Mouse (Mus musculus): ENCODE data around the gene Cap1. TPM values are rescaled to one million over a fixed set of nuclear protein-coding genes. Genes with fewer than 3 reads are reported as not detected.

The Cap1 gene
- polyA plus RNA-seq, 2 experiments = 68.0 to 95.8 TPM

GRCm38 (mm10) chr4:122848150-122848621 is 37.7 kb downstream of the Cap1 start:
- Histone ChIP-seq H3K27me3 (ENCODE audit: control insufficient read depth, insufficient read depth, low read length) (no peaks in the 10 kb centered on the region), H3K4me3 (replicated peaks; ENCODE audit: low read length) (no peak overlapping the region), H3K36me3 (ENCODE audit: control insufficient read depth, insufficient read depth, low read length) (peaks cover 58% of the 10 kb centered on the region), H3K4me2 (replicated peaks; ENCODE audit: low read depth, low read length, severe bottlenecking) (no peak overlapping the region), H3K9ac (ENCODE audit: low read depth, low read length, severe bottlenecking) (no peak overlapping the region), H3K27ac (replicated peaks; ENCODE audit: low read depth, low read length) (0 out of 2 replicates have a peak overlapping the region, but pooled peaks have one; percentile 21), H3K9me3 (ENCODE audit: control insufficient read depth, low read length) (no peaks in the 10 kb centered on the region), H3K4me1 (ENCODE audit: control insufficient read depth, insufficient read depth, low read length) (no peaks in the 10 kb centered on the region)
- WGBS = 31% methylated on average over 13 of the region's 13 CpGs
- DNase-seq (ENCODE audit: low spot score) = peak; percentile 67
- ATAC-seq (ENCODE audit: low FRiP score, low read depth) = peak; percentile 78
- no peak for TF ChIP-seq POLR2A (IDR thresholded peaks at IDR 0.05; ENCODE audit: borderline replicate concordance, extremely low read depth, insufficient read depth, insufficient read length)

DNA sequence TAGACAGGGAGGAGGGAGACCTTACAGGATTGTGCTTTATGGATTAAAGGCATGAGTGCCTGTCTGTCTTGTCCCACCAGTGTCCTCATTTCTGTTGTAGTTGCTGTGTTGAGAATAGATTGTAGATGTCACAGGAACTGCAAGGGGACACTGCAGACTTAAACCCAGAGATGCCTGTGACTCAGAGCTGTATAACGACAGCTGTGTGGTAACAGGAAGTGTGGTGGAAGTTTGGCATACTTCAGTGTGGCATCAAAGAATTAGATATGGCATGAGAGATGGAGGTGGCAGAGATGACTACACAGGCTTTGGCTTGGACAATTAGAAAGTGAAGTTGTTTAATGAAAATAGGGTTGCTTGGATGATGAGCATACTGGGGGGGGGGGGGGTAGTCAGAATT is 47.4 kb downstream of the Cap1 start:
- H3K9ac ChIP-seq (ENCODE audit: low read depth, low read length, severe bottlenecking) = no peak overlapping the region
- H3K36me3 ChIP-seq (ENCODE audit: control insufficient read depth, insufficient read depth, low read length) = no peaks in the 10 kb centered on the region; the same call in 1 of the 2 replicates
- WGBS = 72% methylated on average over 1 of the region's 1 CpGs
- no peaks in the 10 kb centered on the region for H3K27me3 ChIP-seq (ENCODE audit: control insufficient read depth, insufficient read depth, low read length)
- DNase-seq (ENCODE audit: low spot score) (no peak), ATAC-seq (ENCODE audit: low FRiP score, low read depth) (no peak)
- H3K9me3 ChIP-seq (ENCODE audit: control insufficient read depth, low read length) = no peaks in the 10 kb centered on the region
- peaks cover 4% of the 10 kb centered on the region; the same call in 1 of the 2 replicates for H3K4me1 ChIP-seq (ENCODE audit: control insufficient read depth, insufficient read depth, low read length)
- H3K27ac ChIP-seq (replicated peaks; ENCODE audit: low read depth, low read length) = no peak overlapping the region
- H3K4me2 ChIP-seq (replicated peaks; ENCODE audit: low read depth, low read length, severe bottlenecking) = no peak overlapping the region
- no peak for TF ChIP-seq POLR2A (IDR thresholded peaks at IDR 0.05; ENCODE audit: borderline replicate concordance, extremely low read depth, insufficient read depth, insufficient read length)
- H3K4me3 ChIP-seq (replicated peaks; ENCODE audit: low read length) = no peak overlapping the region

DNA sequence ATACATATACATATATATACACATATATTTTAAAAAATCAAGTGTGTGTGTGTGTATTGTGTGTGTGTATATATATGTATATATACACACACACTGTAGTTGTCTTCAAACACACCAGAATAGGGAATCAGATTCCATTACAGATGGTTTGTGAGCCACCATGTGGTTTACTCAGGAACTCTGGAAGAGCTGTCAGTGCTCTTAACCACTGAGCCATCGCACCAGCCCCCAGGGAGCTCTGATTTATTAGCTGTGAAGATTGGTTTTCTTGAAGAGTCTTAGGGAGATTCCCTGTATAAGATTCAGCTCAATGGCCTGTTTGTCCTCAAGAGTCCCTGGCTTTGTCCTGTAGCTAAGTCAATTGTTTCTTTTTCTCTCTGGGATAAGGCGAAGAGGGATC is 47.9 kb downstream of the Cap1 start:
- H3K4me2 ChIP-seq (replicated peaks; ENCODE audit: low read depth, low read length, severe bottlenecking) = no peak overlapping the region
- H3K36me3 ChIP-seq (ENCODE audit: control insufficient read depth, insufficient read depth, low read length) = no peaks in the 10 kb centered on the region; the same call in 1 of the 2 replicates
- H3K9me3 ChIP-seq (ENCODE audit: control insufficient read depth, low read length) = no peaks in the 10 kb centered on the region
- H3K27ac ChIP-seq (replicated peaks; ENCODE audit: low read depth, low read length) = no peak overlapping the region
- H3K4me3 ChIP-seq (replicated peaks; ENCODE audit: low read length) = no peak overlapping the region
- ATAC-seq (ENCODE audit: low FRiP score, low read depth) (no peak), DNase-seq (ENCODE audit: low spot score) (no peak)
- no peak overlapping the region for H3K9ac ChIP-seq (ENCODE audit: low read depth, low read length, severe bottlenecking)
- H3K4me1 ChIP-seq (ENCODE audit: control insufficient read depth, insufficient read depth, low read length) = peaks cover 4% of the 10 kb centered on the region; the same call in 1 of the 2 replicates
- H3K27me3 ChIP-seq (ENCODE audit: control insufficient read depth, insufficient read depth, low read length) = no peaks in the 10 kb centered on the region
- 70% methylated on average over 2 of the region's 2 CpGs for WGBS
- no peak for TF ChIP-seq POLR2A (IDR thresholded peaks at IDR 0.05; ENCODE audit: borderline replicate concordance, extremely low read depth, insufficient read depth, insufficient read length)

- Histone ChIP-seq H3K36me3 (ENCODE audit: control insufficient read depth, insufficient read depth, low read length) (no peaks in the 10 kb centered on the region; the same call in 1 of the 2 replicates), H3K27me3 (ENCODE audit: control insufficient read depth, insufficient read depth, low read length) (no peaks in the 10 kb centered on the region), H3K4me3 (replicated peaks; ENCODE audit: low read length) (no peak overlapping the region), H3K9ac (ENCODE audit: low read depth, low read length, severe bottlenecking) (no peak overlapping the region), H3K4me2 (replicated peaks; ENCODE audit: low read depth, low read length, severe bottlenecking) (peak overlapping the region; percentile 69), H3K4me1 (ENCODE audit: control insufficient read depth, insufficient read depth, low read length) (peaks cover 4% of the 10 kb centered on the region; the same call in 1 of the 2 replicates), H3K9me3 (ENCODE audit: control insufficient read depth, low read length) (no peaks in the 10 kb centered on the region), H3K27ac (replicated peaks; ENCODE audit: low read depth, low read length) (no peak overlapping the region)
- TF ChIP-seq POLR2A (IDR thresholded peaks at IDR 0.05; ENCODE audit: borderline replicate concordance, extremely low read depth, insufficient read depth, insufficient read length) = no peak
- ATAC-seq (ENCODE audit: low FRiP score, low read depth) (no peak), DNase-seq (ENCODE audit: low spot score) (no peak)
- WGBS = 70% methylated on average over 6 of the region's 6 CpGs
Observed at GRCm38 (mm10) chr4:122837180-122837730, 48.6 kb downstream of the Cap1 start.

DNA sequence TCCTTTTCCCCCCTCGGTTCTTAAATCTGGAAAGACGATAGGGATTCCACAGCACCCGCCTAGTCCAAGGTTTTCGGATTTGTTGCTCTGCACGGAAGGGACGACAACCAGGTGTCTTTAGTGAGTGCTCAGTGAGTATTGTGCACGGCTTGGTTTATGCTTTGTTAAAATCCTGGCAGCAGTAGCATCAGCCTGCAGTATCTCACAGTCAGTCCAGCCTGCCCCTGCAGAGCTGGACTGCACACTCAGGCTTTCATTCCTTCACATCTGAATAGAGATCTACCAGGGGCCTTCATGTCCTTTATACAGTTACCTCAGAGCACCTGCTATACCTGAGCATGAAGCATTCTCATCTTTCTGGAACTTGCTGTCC is 49.5 kb downstream of the Cap1 start:
- 1% methylated on average over 7 of the region's 7 CpGs for WGBS
- TF ChIP-seq POLR2A (IDR thresholded peaks at IDR 0.05; ENCODE audit: borderline replicate concordance, extremely low read depth, insufficient read depth, insufficient read length) = no peak
- Histone ChIP-seq H3K27ac (replicated peaks; ENCODE audit: low read depth, low read length) (no peak overlapping the region), H3K36me3 (ENCODE audit: control insufficient read depth, insufficient read depth, low read length) (no peaks in the 10 kb centered on the region; the same call in 1 of the 2 replicates), H3K27me3 (ENCODE audit: control insufficient read depth, insufficient read depth, low read length) (no peaks in the 10 kb centered on the region), H3K4me3 (replicated peaks; ENCODE audit: low read length) (peak overlapping the region; percentile 64), H3K4me2 (replicated peaks; ENCODE audit: low read depth, low read length, severe bottlenecking) (peak overlapping the region; percentile 69), H3K9ac (ENCODE audit: low read depth, low read length, severe bottlenecking) (peak overlapping the region; percentile 69), H3K9me3 (ENCODE audit: control insufficient read depth, low read length) (no peaks in the 10 kb centered on the region), H3K4me1 (ENCODE audit: control insufficient read depth, insufficient read depth, low read length) (peaks cover 4% of the 10 kb centered on the region; the same call in 1 of the 2 replicates)
- ATAC-seq (ENCODE audit: low FRiP score, low read depth) = peak; percentile 20
- no peak for DNase-seq (ENCODE audit: low spot score)

Measured in limb, embryonic 14.5 days (tissue).